Mouse (Mus musculus): Measurements from ENCODE around the gene Col18a1. TPM values are rescaled to one million over a fixed set of nuclear protein-coding genes. Genes with fewer than 3 reads are reported as not detected.

The Col18a1 gene
- polyA plus RNA-seq, 1 experiment: 35.2 TPM

- H3K4me3 ChIP-seq (ENCODE audit: low read depth, low read length): no peak overlapping the region
- 0 out of 2 replicates have a peak, but pooled peaks cover 4% of the 10 kb centered on the region for H3K27me3 ChIP-seq (ENCODE audit: control insufficient read depth, insufficient read depth, low read length)
- WGBS: 78% methylated on average over 4 of the region's 4 CpGs
- H3K27ac ChIP-seq (ENCODE audit: insufficient read depth, low read depth, low read length): no peak overlapping the region
- H3K4me1 ChIP-seq (ENCODE audit: control insufficient read depth, insufficient read depth, insufficient read length, low read length): no peaks in the 10 kb centered on the region
- no peak for TF ChIP-seq POLR2A (IDR thresholded peaks at IDR 0.05; ENCODE audit: low read depth, low read length)
- TF ChIP-seq CTCF (IDR thresholded peaks at IDR 0.05; ENCODE audit: extremely low read depth, insufficient read length, insufficient replicate concordance, low read depth, low read length): no peak
- H3K36me3 ChIP-seq (ENCODE audit: control insufficient read depth, insufficient read depth, low read length): no peaks in the 10 kb centered on the region
Measured at GRCm38 (mm10) chr10:77163392-77163977, 2.9 kb downstream of the Col18a1 start.

- no peaks in the 10 kb centered on the region for H3K27me3 ChIP-seq (ENCODE audit: control insufficient read depth, insufficient read depth, low read length)
- H3K36me3 ChIP-seq (ENCODE audit: control insufficient read depth, insufficient read depth, low read length): no peaks in the 10 kb centered on the region
- no peak for TF ChIP-seq CTCF (IDR thresholded peaks at IDR 0.05; ENCODE audit: extremely low read depth, insufficient read length, insufficient replicate concordance, low read depth, low read length)
- TF ChIP-seq POLR2A (IDR thresholded peaks at IDR 0.05; ENCODE audit: low read depth, low read length): no peak
- no peak overlapping the region for H3K4me3 ChIP-seq (ENCODE audit: low read depth, low read length)
- no peaks in the 10 kb centered on the region for H3K4me1 ChIP-seq (ENCODE audit: control insufficient read depth, insufficient read depth, insufficient read length, low read length)
- 21% methylated on average over 8 of the region's 8 CpGs for WGBS
- no peak overlapping the region for H3K27ac ChIP-seq (ENCODE audit: insufficient read depth, low read depth, low read length)
Measured at GRCm38 (mm10) chr10:77159573-77159972, 6.8 kb downstream of the Col18a1 start.

- TF ChIP-seq CTCF (IDR thresholded peaks at IDR 0.05; ENCODE audit: extremely low read depth, insufficient read length, insufficient replicate concordance, low read depth, low read length) (no peak), POLR2A (IDR thresholded peaks at IDR 0.05; ENCODE audit: low read depth, low read length) (no peak)
- Histone ChIP-seq H3K27ac (ENCODE audit: insufficient read depth, low read depth, low read length) (no peak overlapping the region), H3K4me3 (ENCODE audit: low read depth, low read length) (no peak overlapping the region), H3K27me3 (ENCODE audit: control insufficient read depth, insufficient read depth, low read length) (no peaks in the 10 kb centered on the region), H3K36me3 (ENCODE audit: control insufficient read depth, insufficient read depth, low read length) (no peaks in the 10 kb centered on the region), H3K4me1 (ENCODE audit: control insufficient read depth, insufficient read depth, insufficient read length, low read length) (no peaks in the 10 kb centered on the region)
- WGBS: 36% methylated on average over 3 of the region's 3 CpGs
Measured at GRCm38 (mm10) chr10:77158948-77159347, 7.4 kb downstream of the Col18a1 start.

- Histone ChIP-seq H3K4me3 (ENCODE audit: low read depth, low read length) (no peak overlapping the region), H3K27me3 (ENCODE audit: control insufficient read depth, insufficient read depth, low read length) (no peaks in the 10 kb centered on the region), H3K4me1 (ENCODE audit: control insufficient read depth, insufficient read depth, insufficient read length, low read length) (no peaks in the 10 kb centered on the region), H3K27ac (ENCODE audit: insufficient read depth, low read depth, low read length) (no peak overlapping the region), H3K36me3 (ENCODE audit: control insufficient read depth, insufficient read depth, low read length) (no peaks in the 10 kb centered on the region)
- WGBS: 60% methylated on average over 11 of the region's 11 CpGs
- TF ChIP-seq CTCF (IDR thresholded peaks at IDR 0.05; ENCODE audit: extremely low read depth, insufficient read length, insufficient replicate concordance, low read depth, low read length) (no peak), POLR2A (IDR thresholded peaks at IDR 0.05; ENCODE audit: low read depth, low read length) (no peak)
Measured at GRCm38 (mm10) chr10:77157245-77158019, 8.9 kb downstream of the Col18a1 start.

GRCm38 (mm10) chr10:77152178-77152621 lies 14.1 kb downstream of the Col18a1 start:
- no peaks in the 10 kb centered on the region for H3K4me1 ChIP-seq (ENCODE audit: control insufficient read depth, insufficient read depth, insufficient read length, low read length)
- H3K27me3 ChIP-seq (ENCODE audit: control insufficient read depth, insufficient read depth, low read length): no peaks in the 10 kb centered on the region
- no peaks in the 10 kb centered on the region for H3K36me3 ChIP-seq (ENCODE audit: control insufficient read depth, insufficient read depth, low read length)
- WGBS: 86% methylated on average over 2 of the region's 2 CpGs
- TF ChIP-seq CTCF (IDR thresholded peaks at IDR 0.05; ENCODE audit: extremely low read depth, insufficient read length, insufficient replicate concordance, low read depth, low read length): no peak
- no peak for TF ChIP-seq POLR2A (IDR thresholded peaks at IDR 0.05; ENCODE audit: low read depth, low read length)
- no peak overlapping the region for H3K27ac ChIP-seq (ENCODE audit: insufficient read depth, low read depth, low read length)
- no peak overlapping the region for H3K4me3 ChIP-seq (ENCODE audit: low read depth, low read length)

GRCm38 (mm10) chr10:77151551-77152002 lies 14.8 kb downstream of the Col18a1 start:
- no peak overlapping the region for H3K27ac ChIP-seq (ENCODE audit: insufficient read depth, low read depth, low read length)
- no peak for TF ChIP-seq CTCF (IDR thresholded peaks at IDR 0.05; ENCODE audit: extremely low read depth, insufficient read length, insufficient replicate concordance, low read depth, low read length)
- TF ChIP-seq POLR2A (IDR thresholded peaks at IDR 0.05; ENCODE audit: low read depth, low read length): no peak
- H3K4me1 ChIP-seq (ENCODE audit: control insufficient read depth, insufficient read depth, insufficient read length, low read length): no peaks in the 10 kb centered on the region
- WGBS: 76% methylated on average over 4 of the region's 4 CpGs
- H3K36me3 ChIP-seq (ENCODE audit: control insufficient read depth, insufficient read depth, low read length): no peaks in the 10 kb centered on the region
- no peaks in the 10 kb centered on the region for H3K27me3 ChIP-seq (ENCODE audit: control insufficient read depth, insufficient read depth, low read length)
- no peak overlapping the region for H3K4me3 ChIP-seq (ENCODE audit: low read depth, low read length)

- WGBS: 20% methylated on average over 14 of the region's 14 CpGs
- Histone ChIP-seq H3K27me3 (ENCODE audit: control insufficient read depth, insufficient read depth, low read length) (no peaks in the 10 kb centered on the region), H3K4me3 (ENCODE audit: low read depth, low read length) (no peak overlapping the region), H3K27ac (ENCODE audit: insufficient read depth, low read depth, low read length) (no peak overlapping the region), H3K4me1 (ENCODE audit: control insufficient read depth, insufficient read depth, insufficient read length, low read length) (no peaks in the 10 kb centered on the region), H3K36me3 (ENCODE audit: control insufficient read depth, insufficient read depth, low read length) (no peaks in the 10 kb centered on the region)
- TF ChIP-seq CTCF (IDR thresholded peaks at IDR 0.05; ENCODE audit: extremely low read depth, insufficient read length, insufficient replicate concordance, low read depth, low read length) (no peak), POLR2A (IDR thresholded peaks at IDR 0.05; ENCODE audit: low read depth, low read length) (no peak)
Measured at GRCm38 (mm10) chr10:77150947-77151521, 15.3 kb downstream of the Col18a1 start.

Data from small intestine, adult 2 months (tissue).